In genomic region chr3:144550036-144550435, GRCm38 (mm10) we compare ENCODE assay signal across 26 mouse cellular contexts.
"Had no signal": no experiment of that assay in that cellular context is flagged by ENCODE, and none has a peak within 500 bp of the region (broad histone marks: within the 10 kb centered on the region; RNA-seq: fewer than 3 reads in every experiment).

No protein-coding gene starts in this region.

- H3K4me2 ChIP-seq: heart, embryonic 11.5 days; heart, embryonic 13.5 days; heart, embryonic 15.5 days; hindbrain, embryonic 13.5 days; hindbrain, embryonic 15.5 days; kidney, embryonic 15.5 days; limb, embryonic 12.5 days; liver, embryonic 11.5 days; liver, embryonic 13.5 days; liver, embryonic 15.5 days had no signal

- H3K4me3 ChIP-seq: heart, embryonic 13.5 days; heart, embryonic 15.5 days; hindbrain, embryonic 13.5 days; hindbrain, embryonic 15.5 days; kidney, embryonic 15.5 days; limb, embryonic 10.5 days; limb, embryonic 12.5 days; liver, embryonic 13.5 days; liver, embryonic 15.5 days had no signal

- ATAC-seq: forebrain, embryonic 16.5 days; hindbrain, postnatal 0 days; intestine, embryonic 16.5 days had no signal

- H3K27me3 ChIP-seq: heart, embryonic 13.5 days; heart, embryonic 15.5 days; hindbrain, embryonic 13.5 days; hindbrain, embryonic 15.5 days; kidney, embryonic 15.5 days; limb, embryonic 12.5 days; liver, embryonic 13.5 days; liver, embryonic 15.5 days had no signal

- H3K4me1 ChIP-seq: limb, embryonic 10.5 days had no signal

- H3K36me3 ChIP-seq: heart, embryonic 13.5 days; heart, embryonic 15.5 days; hindbrain, embryonic 13.5 days; hindbrain, embryonic 15.5 days; kidney, embryonic 15.5 days; limb, embryonic 10.5 days; limb, embryonic 12.5 days; liver, embryonic 13.5 days; liver, embryonic 15.5 days had no signal

- H3K9ac ChIP-seq: heart, embryonic 13.5 days; heart, embryonic 15.5 days; hindbrain, embryonic 13.5 days; hindbrain, embryonic 15.5 days; kidney, embryonic 15.5 days; limb, embryonic 12.5 days; liver, embryonic 13.5 days; liver, embryonic 15.5 days had no signal

- H3K9me3 ChIP-seq: heart, embryonic 13.5 days; heart, embryonic 15.5 days; hindbrain, embryonic 13.5 days; hindbrain, embryonic 15.5 days; kidney, embryonic 15.5 days; limb, embryonic 10.5 days; limb, embryonic 12.5 days; liver, embryonic 13.5 days; liver, embryonic 15.5 days had no signal

- DNase-seq: heart, adult 18-20 months; heart, postnatal 14 days; heart, postnatal 36 days; kidney, adult 11 months; kidney, adult 2 months; kidney, adult 9 months; kidney, postnatal 14 days; kidney, postnatal 36 days; layer of hippocampus, adult 9-11 months; layer of hippocampus, postnatal 36 days; liver; liver, embryonic 13.5 days had no signal

- H3K27ac ChIP-seq: heart, embryonic 13.5 days; heart, embryonic 15.5 days; hindbrain, embryonic 13.5 days; hindbrain, embryonic 15.5 days; hindbrain, postnatal 0 days; kidney, embryonic 15.5 days; kidney, postnatal 0 days; limb, embryonic 10.5 days; limb, embryonic 12.5 days; liver, embryonic 13.5 days; liver, embryonic 15.5 days had no signal
